Mouse (Mus musculus) heart, postnatal 4 days (tissue): Measurements from ENCODE around the gene Vezf1. TPM values are rescaled to one million over a fixed set of nuclear protein-coding genes. Genes with fewer than 3 reads are reported as not detected.

Source experiments
- DNase-seq: peaks from one replicate; pipeline ENCODE4 v3.0.0; 2021
- total RNA-seq, 2 experiments: library from RNA; stranded (reverse); gene quantifications; 2 replicates each; pipeline ENCODE4 v1.2.3; 2021

Gene Vezf1
- total RNA-seq, 2 experiments from 2014 or later: 36.7 to 41.3 TPM

DNA sequence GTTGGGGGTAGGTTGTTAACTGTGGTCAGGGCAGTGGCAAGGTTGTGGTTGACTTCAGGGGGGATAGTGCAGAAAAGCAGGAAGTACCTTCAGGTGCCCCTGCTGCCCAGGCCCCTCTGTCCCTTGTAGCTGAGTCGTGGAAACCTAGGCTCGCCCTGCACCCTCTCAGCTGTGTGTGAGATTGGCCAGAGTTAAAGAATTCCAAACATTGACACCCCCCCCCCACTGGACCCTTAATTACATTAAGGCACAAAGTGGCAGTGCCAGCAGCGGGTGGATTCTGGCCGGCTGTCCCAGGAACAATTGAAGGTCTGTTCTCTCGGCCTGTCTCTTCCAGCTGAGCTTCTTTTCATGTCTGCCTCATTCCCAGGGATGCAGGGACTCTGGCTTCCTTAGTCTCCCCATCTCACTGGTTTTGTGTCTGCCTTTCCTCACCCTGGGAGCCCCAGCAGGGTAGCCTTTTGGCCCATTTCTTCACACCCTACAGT is 58.3 kb downstream of the Vezf1 start:
- no peak for DNase-seq

- DNase-seq: no peak
Measured at GRCm38 (mm10) chr11:88128461-88128860, 60.4 kb downstream of the Vezf1 start.

GRCm38 (mm10) chr11:88129281-88129680 is 61.2 kb downstream of the Vezf1 start:
- no peak for DNase-seq

GRCm38 (mm10) chr11:88129935-88130334 is 61.9 kb downstream of the Vezf1 start:
- no peak for DNase-seq

DNA sequence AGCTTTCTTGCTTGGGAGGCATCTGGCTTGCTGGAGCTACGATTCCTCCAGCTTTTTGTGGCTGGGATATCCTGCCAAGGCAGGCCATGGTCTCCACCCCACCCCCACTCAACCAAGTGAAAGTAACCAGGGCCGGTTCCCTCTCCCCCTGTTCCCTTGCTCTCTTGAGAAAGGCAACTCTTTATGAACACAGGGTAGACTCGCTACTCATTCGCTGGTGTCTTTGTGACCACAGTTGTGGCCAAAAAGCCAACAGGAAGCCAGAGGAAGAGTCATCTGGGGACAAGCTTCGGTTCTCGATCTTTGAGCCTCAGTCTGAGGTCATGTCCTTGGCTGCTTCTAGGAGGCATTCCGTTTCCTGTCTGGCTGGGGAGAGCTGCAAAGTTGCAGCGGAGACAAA is 63.8 kb downstream of the Vezf1 start:
- DNase-seq: peak; percentile 75

Other genes with a start within 250 kb of the Vezf1 start
- gene Lpo, start 240.0 kb upstream of the Vezf1 start, total RNA-seq: not detected
- gene Mks1, start 215.1 kb upstream of the Vezf1 start, total RNA-seq: 1 to 10 TPM; 5.6 to 5.7 TPM
- gene Epx, start 192.7 kb upstream of the Vezf1 start, total RNA-seq: not detected
- gene Olfr462, start 176.0 kb upstream of the Vezf1 start, total RNA-seq: not detected
- not detected for gene Olfr463, start 170.9 kb upstream of the Vezf1 start, total RNA-seq
- gene Olfr464, start 147.3 kb upstream of the Vezf1 start, total RNA-seq: not detected
- gene Dynll2, start 80.7 kb upstream of the Vezf1 start, total RNA-seq: 100 to 1,000 TPM; 202 to 205 TPM
- gene Srsf1, start 20.9 kb upstream of the Vezf1 start, total RNA-seq: 100 to 1,000 TPM; 207 to 224 TPM
- gene Cuedc1, start 29.8 kb downstream of the Vezf1 start, total RNA-seq: 10 to 100 TPM; 39.5 to 40.0 TPM
- gene Mrps23, start 136.1 kb downstream of the Vezf1 start, total RNA-seq: 100 to 1,000 TPM; 204 to 207 TPM
- gene Ccdc182, start 225.8 kb downstream of the Vezf1 start, total RNA-seq: not detected